Mouse (Mus musculus) hindbrain, embryonic 10.5 days (tissue): ENCODE measurements at regions not wholly inside any gene's neighbourhood (a gene's known extent, or its start where the extent isn't known, plus 50 kb on each side); places are given as distances from the start of the nearest gene placed in this dataset.

ENCODE experiments used
- DNase-seq: peaks from one replicate; pipeline ENCODE4 v3.0.0-alpha.2; 2017; ENCODE audit warnings: low spot score
- H3K27ac ChIP-seq: fragments of 300-500 bp; sonication (generic); 2 replicates; pipeline ENCODE4 v1.5.1; 2016; ENCODE audit warnings: mild to moderate bottlenecking, moderate library complexity
- H3K27me3 ChIP-seq: fragments of 300-500 bp; sonication (generic); 2 replicates; pipeline ENCODE4 v1.6.1; 2016; ENCODE audit warnings: mild to moderate bottlenecking; ENCODE audit not compliant: poor library complexity, insufficient read depth, severe bottlenecking
- H3K36me3 ChIP-seq: fragments of 300-500 bp; sonication (generic); 2 replicates; pipeline ENCODE4 v1.6.1; 2016; ENCODE audit warnings: mild to moderate bottlenecking, moderate library complexity
- H3K4me1 ChIP-seq: fragments of 300-500 bp; sonication (generic); replicated peaks from 2 replicates; pipeline ENCODE4 v1.6.1; 2016; ENCODE audit warnings: mild to moderate bottlenecking
- H3K4me3 ChIP-seq: fragments of 300-500 bp; sonication (generic); 2 replicates; pipeline ENCODE4 v1.5.1; 2016; ENCODE audit warnings: mild to moderate bottlenecking, moderate library complexity
- H3K9me3 ChIP-seq: fragments of 300-500 bp; sonication (generic); 2 replicates; pipeline ENCODE4 v1.6.1; 2016; ENCODE audit warnings: mild to moderate bottlenecking, moderate library complexity
- WGBS: fragments of 180-500 bp; shearing (Covaris S2); methylation state at CpG from one replicate; pipeline ENCODE4 v1.1.7; 2016; 5-methylcytosine and 5-hydroxymethylcytosine counted together

- WGBS = 81% methylated on average over 4 of the region's 4 CpGs
- Histone ChIP-seq H3K9me3 (no peaks in the 10 kb centered on the region), H3K4me1 (0 out of 2 replicates have a peak, but pooled peaks cover 12% of the 10 kb centered on the region), H3K27me3 (peaks cover 5% of the 10 kb centered on the region; the same call in 1 of the 2 replicates), H3K36me3 (no peaks in the 10 kb centered on the region), H3K27ac (no peak overlapping the region), H3K4me3 (no peak overlapping the region)
- no peak for DNase-seq
These were observed 280.0 kb upstream of the Jmjd1c start for GRCm38 (mm10) chr10:66815951-66816350.

GRCm38 (mm10) chr10:66816776-66817175, 279.1 kb upstream of the Jmjd1c start:
- H3K4me3 ChIP-seq = no peak overlapping the region
- H3K27ac ChIP-seq = no peak overlapping the region
- H3K36me3 ChIP-seq = no peaks in the 10 kb centered on the region
- H3K4me1 ChIP-seq = 0 out of 2 replicates have a peak, but pooled peaks cover 7% of the 10 kb centered on the region
- no peak for DNase-seq
- H3K27me3 ChIP-seq = peaks cover 5% of the 10 kb centered on the region; the same call in 1 of the 2 replicates
- 85% methylated on average over 13 of the region's 13 CpGs for WGBS
- no peaks in the 10 kb centered on the region for H3K9me3 ChIP-seq

- 88% methylated on average over 7 of the region's 7 CpGs for WGBS
- Histone ChIP-seq H3K27ac (no peak overlapping the region), H3K9me3 (no peaks in the 10 kb centered on the region), H3K27me3 (peaks cover 5% of the 10 kb centered on the region; the same call in 1 of the 2 replicates), H3K4me1 (0 out of 2 replicates have a peak, but pooled peaks cover 7% of the 10 kb centered on the region), H3K4me3 (no peak overlapping the region), H3K36me3 (no peaks in the 10 kb centered on the region)
- DNase-seq = no peak
These were observed 278.0 kb upstream of the Jmjd1c start for GRCm38 (mm10) chr10:66817876-66818275.

GRCm38 (mm10) chr10:66819517-66819916, 276.4 kb upstream of the Jmjd1c start:
- H3K4me3 ChIP-seq = no peak overlapping the region
- H3K27ac ChIP-seq = no peak overlapping the region
- H3K9me3 ChIP-seq = no peaks in the 10 kb centered on the region
- WGBS = 91% methylated on average over 8 of the region's 8 CpGs
- no peak for DNase-seq
- 0 out of 2 replicates have a peak, but pooled peaks cover under 1% of the 10 kb centered on the region for H3K4me1 ChIP-seq
- peaks cover 5% of the 10 kb centered on the region; the same call in 1 of the 2 replicates for H3K27me3 ChIP-seq
- H3K36me3 ChIP-seq = no peaks in the 10 kb centered on the region

- H3K27me3 ChIP-seq = no peaks in the 10 kb centered on the region
- H3K4me3 ChIP-seq = no peak overlapping the region
- H3K9me3 ChIP-seq = no peaks in the 10 kb centered on the region
- H3K36me3 ChIP-seq = no peaks in the 10 kb centered on the region
- 88% methylated on average over 3 of the region's 3 CpGs for WGBS
- no peak overlapping the region for H3K27ac ChIP-seq
- H3K4me1 ChIP-seq = no peaks in the 10 kb centered on the region
- no peak for DNase-seq
These were observed 270.2 kb upstream of the Jmjd1c start for GRCm38 (mm10) chr10:66825737-66826136.

GRCm38 (mm10) chr10:66826327-66826726, 269.6 kb upstream of the Jmjd1c start:
- no peaks in the 10 kb centered on the region for H3K9me3 ChIP-seq

GRCm38 (mm10) chr10:66834974-66835373, 261.0 kb upstream of the Jmjd1c start:
- no peak for DNase-seq
- Histone ChIP-seq H3K4me1 (peaks cover 5% of the 10 kb centered on the region; the same call in 1 of the 2 replicates), H3K27me3 (no peaks in the 10 kb centered on the region), H3K4me3 (no peak overlapping the region), H3K27ac (no peak overlapping the region), H3K36me3 (no peaks in the 10 kb centered on the region), H3K9me3 (0 out of 2 replicates have a peak, but pooled peaks cover 4% of the 10 kb centered on the region)
- 70% methylated on average over 4 of the region's 4 CpGs for WGBS

More at GRCm38 (mm10) chr10:66826327-66826726, 269.6 kb upstream of the Jmjd1c start:
- DNase-seq = no peak
- WGBS = 74% methylated on average over 3 of the region's 3 CpGs
- H3K4me3 ChIP-seq = no peak overlapping the region
- H3K27ac ChIP-seq = no peak overlapping the region
- no peaks in the 10 kb centered on the region for H3K27me3 ChIP-seq
- no peaks in the 10 kb centered on the region for H3K36me3 ChIP-seq
- no peaks in the 10 kb centered on the region for H3K4me1 ChIP-seq

GRCm38 (mm10) chr10:66839058-66839457, 256.9 kb upstream of the Jmjd1c start:
- H3K36me3 ChIP-seq = no peaks in the 10 kb centered on the region
- H3K27me3 ChIP-seq = no peaks in the 10 kb centered on the region
- WGBS = 24% methylated on average over 9 of the region's 9 CpGs
- peak; percentile 13 for DNase-seq
- no peak overlapping the region for H3K27ac ChIP-seq
- peaks cover 5% of the 10 kb centered on the region; the same call in 1 of the 2 replicates for H3K4me1 ChIP-seq
- H3K4me3 ChIP-seq = no peak overlapping the region
- H3K9me3 ChIP-seq = 0 out of 2 replicates have a peak, but pooled peaks cover 4% of the 10 kb centered on the region

- WGBS = 74% methylated on average over 2 of the region's 2 CpGs
These were observed 252.7 kb upstream of the Jmjd1c start for GRCm38 (mm10) chr10:66843258-66843657.

GRCm38 (mm10) chr10:66848778-66849177, 247.1 kb upstream of the Jmjd1c start:
- no peak overlapping the region for H3K27ac ChIP-seq
- DNase-seq = no peak
- H3K9me3 ChIP-seq = no peaks in the 10 kb centered on the region
- WGBS = 93% methylated on average over 5 of the region's 5 CpGs
- H3K36me3 ChIP-seq = no peaks in the 10 kb centered on the region
- H3K4me3 ChIP-seq = no peak overlapping the region
- no peaks in the 10 kb centered on the region for H3K27me3 ChIP-seq
- H3K4me1 ChIP-seq = 0 out of 2 replicates have a peak, but pooled peaks cover 3% of the 10 kb centered on the region

More at GRCm38 (mm10) chr10:66843258-66843657, 252.7 kb upstream of the Jmjd1c start:
- DNase-seq = no peak
- Histone ChIP-seq H3K27ac (no peak overlapping the region), H3K9me3 (no peaks in the 10 kb centered on the region), H3K4me1 (peaks cover 5% of the 10 kb centered on the region; the same call in 1 of the 2 replicates), H3K4me3 (no peak overlapping the region), H3K27me3 (no peaks in the 10 kb centered on the region), H3K36me3 (no peaks in the 10 kb centered on the region)

GRCm38 (mm10) chr10:66849681-66850080, 246.2 kb upstream of the Jmjd1c start:
- DNase-seq = no peak
- Histone ChIP-seq H3K9me3 (no peaks in the 10 kb centered on the region), H3K4me3 (no peak overlapping the region), H3K4me1 (0 out of 2 replicates have a peak, but pooled peaks cover 3% of the 10 kb centered on the region), H3K36me3 (no peaks in the 10 kb centered on the region), H3K27me3 (no peaks in the 10 kb centered on the region), H3K27ac (no peak overlapping the region)
- 76% methylated on average over 6 of the region's 6 CpGs for WGBS

- DNase-seq = no peak
- H3K27me3 ChIP-seq = no peaks in the 10 kb centered on the region
- WGBS = 65% methylated on average over 4 of the region's 4 CpGs
- no peak overlapping the region for H3K27ac ChIP-seq
- H3K36me3 ChIP-seq = no peaks in the 10 kb centered on the region
- H3K9me3 ChIP-seq = no peaks in the 10 kb centered on the region
- 0 out of 2 replicates have a peak, but pooled peaks cover 3% of the 10 kb centered on the region for H3K4me1 ChIP-seq
- H3K4me3 ChIP-seq = no peak overlapping the region
These were observed 244.9 kb upstream of the Jmjd1c start for GRCm38 (mm10) chr10:66850972-66851478.

GRCm38 (mm10) chr10:66851841-66852240, 244.1 kb upstream of the Jmjd1c start:
- Histone ChIP-seq H3K27me3 (no peaks in the 10 kb centered on the region), H3K9me3 (0 out of 2 replicates have a peak, but pooled peaks cover 2% of the 10 kb centered on the region), H3K4me1 (0 out of 2 replicates have a peak, but pooled peaks cover 3% of the 10 kb centered on the region), H3K4me3 (no peak overlapping the region), H3K27ac (no peak overlapping the region), H3K36me3 (no peaks in the 10 kb centered on the region)
- WGBS = 83% methylated on average over 5 of the region's 5 CpGs
- DNase-seq = no peak
